Mouse (Mus musculus) C2C12 (cell line): ENCODE data around the gene 1110017D15Rik. TPM values are rescaled to one million over a fixed set of nuclear protein-coding genes. Genes with fewer than 3 reads are reported as not detected.

Experiments
- H3K27me3 ChIP-seq: one replicate; pipeline ENCODE4 v1.6.1; 2011; ENCODE audit not compliant: control insufficient read depth, insufficient read depth, insufficient read length
- H3K36me3 ChIP-seq: one replicate; pipeline ENCODE4 v1.6.1; 2011; ENCODE audit not compliant: control insufficient read depth, insufficient read depth
- H3K4me3 ChIP-seq: one replicate; pipeline ENCODE4 v1.5.1; 2011; ENCODE audit warnings: mild to moderate bottlenecking, control low read depth; ENCODE audit not compliant: poor library complexity, insufficient read depth, severe bottlenecking
- H3K79me2 ChIP-seq: one replicate; pipeline ENCODE4 v1.6.1; 2011; ENCODE audit not compliant: control insufficient read depth, insufficient read depth
- H3K79me3 ChIP-seq: one replicate; pipeline ENCODE4 v1.6.1; 2011; ENCODE audit warnings: low read depth, control low read depth
- H3ac ChIP-seq: one replicate; pipeline ENCODE3; 2011; ENCODE audit warnings: low read depth; ENCODE audit not compliant: control insufficient read depth, insufficient read length
- CEBPB ChIP-seq: IDR thresholded peaks from one replicate; pipeline ENCODE4 v1.6.1; 2011; ENCODE audit warnings: low read depth, mild to moderate bottlenecking, control low read depth, moderate library complexity
- CTCF ChIP-seq: IDR thresholded peaks from one replicate; pipeline ENCODE4 v1.5.1; 2011; ENCODE audit not compliant: control insufficient read depth, insufficient read depth, insufficient read length
- FOSL1 ChIP-seq: IDR thresholded peaks from one replicate; pipeline ENCODE4 v1.8.0; 2011; ENCODE audit warnings: mild to moderate bottlenecking, low read length; ENCODE audit not compliant: poor library complexity, insufficient read depth, severe bottlenecking
- MAX ChIP-seq: IDR thresholded peaks from one replicate; pipeline ENCODE4 v1.6.1; 2011; ENCODE audit warnings: mild to moderate bottlenecking, control low read depth
- MYOD1 ChIP-seq: IDR thresholded peaks from one replicate; pipeline ENCODE4 v1.6.1; 2011; ENCODE audit warnings: low read depth; ENCODE audit not compliant: control insufficient read depth, insufficient read length
- MYOG ChIP-seq: IDR thresholded peaks from one replicate; pipeline ENCODE4 v1.6.1; 2011; ENCODE audit not compliant: control insufficient read depth, insufficient read length; ENCODE audit errors: extremely low read depth
- USF1 ChIP-seq: IDR thresholded peaks from one replicate; pipeline ENCODE4 v1.6.1; 2011; ENCODE audit warnings: low read depth, mild to moderate bottlenecking, control low read depth, moderate library complexity
- polyA plus RNA-seq: library from polyadenylated mRNA; unstranded; fragments of >200 nt; fragmentation: generic; extraction: Trizol; gene quantifications from one replicate; pipeline ENCODE4 v1.2.1, GENCODE M21; 2012; ENCODE audit warnings: missing spikeins

The 1110017D15Rik gene
- polyA plus RNA-seq, 1 experiment: 0.14 TPM

DNA sequence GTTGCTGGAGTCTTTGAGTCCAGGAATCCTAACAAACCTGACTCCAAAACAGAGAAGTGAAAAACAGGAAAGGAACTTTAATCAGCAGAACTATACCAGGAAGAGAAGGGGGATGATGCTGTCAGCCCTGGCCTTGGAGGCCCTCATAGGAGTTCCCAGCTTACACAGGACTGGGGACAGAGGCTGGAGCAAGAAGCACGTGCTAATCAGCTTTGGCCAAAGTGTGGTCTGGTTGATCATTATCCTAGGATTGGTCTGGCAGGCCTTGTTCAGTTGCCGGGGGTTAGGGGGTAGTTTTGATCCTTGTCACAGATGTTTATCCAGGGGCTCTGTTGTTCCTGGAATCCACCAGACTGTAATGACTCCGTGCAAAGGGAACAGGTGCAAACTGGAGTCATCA, 22.8 kb downstream of the 1110017D15Rik start:
- Histone ChIP-seq H3ac (no peak overlapping the region), H3K27me3 (no peaks in the 10 kb centered on the region), H3K36me3 (no peaks in the 10 kb centered on the region), H3K4me3 (no peak overlapping the region), H3K79me2 (no peaks in the 10 kb centered on the region), H3K79me3 (no peaks in the 10 kb centered on the region)
- TF ChIP-seq CTCF (no peak), FOSL1 (no peak), USF1 (no peak), MYOD1 (no peak), MAX (no peak), CEBPB (no peak), MYOG (no peak)

DNA sequence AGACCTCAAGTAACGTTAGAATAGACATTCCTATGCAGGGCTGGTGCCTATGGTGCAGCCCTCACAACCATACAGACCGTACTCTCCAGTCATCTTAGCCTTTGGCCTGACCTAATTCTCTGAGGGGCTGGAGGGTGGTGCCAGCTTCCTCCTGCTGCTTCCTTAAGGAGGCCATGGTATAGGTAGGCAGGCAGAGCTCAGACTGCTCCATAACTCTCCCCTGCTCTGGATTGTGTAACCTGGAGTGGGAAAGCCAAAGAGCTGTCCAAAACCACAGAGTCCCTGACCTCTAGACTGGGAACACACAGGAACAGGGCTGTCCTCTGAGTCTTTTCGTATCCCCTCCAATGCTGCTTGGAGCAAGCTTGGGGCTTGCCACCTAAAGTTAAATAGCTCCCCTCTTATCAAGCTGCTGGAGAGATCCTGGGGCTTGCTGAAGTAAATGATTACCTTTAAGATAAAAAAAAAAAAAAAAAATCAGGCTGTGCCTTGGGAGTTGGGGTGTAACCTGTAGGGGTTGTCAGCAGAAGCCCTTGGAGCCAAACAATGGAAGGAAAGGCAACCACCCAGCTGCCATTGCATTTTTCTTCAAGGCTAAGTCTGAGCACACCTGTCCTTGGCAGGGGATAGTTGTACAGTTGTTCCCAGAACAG, 23.5 kb downstream of the 1110017D15Rik start:
- Histone ChIP-seq H3K27me3 (peaks cover 3% of the 10 kb centered on the region), H3K4me3 (no peak overlapping the region), H3K79me2 (no peaks in the 10 kb centered on the region)

DNA sequence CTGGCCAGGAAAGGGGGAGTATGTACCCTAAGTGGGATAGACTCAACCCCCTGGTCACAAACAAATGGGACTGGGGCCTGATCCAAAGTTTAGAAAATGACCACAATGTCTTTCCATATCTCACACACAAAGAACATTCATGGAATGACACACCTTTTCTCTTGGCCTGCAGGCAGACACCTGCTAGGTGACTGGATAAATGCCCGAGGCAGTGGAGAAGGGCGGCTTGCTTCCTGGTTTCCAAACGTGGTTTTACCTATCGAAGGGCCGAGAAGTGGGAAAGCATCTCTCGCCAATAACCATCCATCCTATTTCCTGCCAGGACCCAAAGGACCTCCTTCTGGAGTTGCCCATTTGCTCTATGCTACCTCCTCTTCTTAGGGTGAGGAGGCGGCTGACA, 24.2 kb downstream of the 1110017D15Rik start:
- H3K36me3 ChIP-seq: no peaks in the 10 kb centered on the region
- no peak overlapping the region for H3ac ChIP-seq
- no peaks in the 10 kb centered on the region for H3K79me3 ChIP-seq
- TF ChIP-seq FOSL1 (no peak), MYOD1 (no peak), MYOG (no peak), CEBPB (no peak), CTCF (no peak), USF1 (no peak), MAX (no peak)
- no peaks in the 10 kb centered on the region for H3K79me2 ChIP-seq
- H3K4me3 ChIP-seq: no peak overlapping the region
- H3K27me3 ChIP-seq: peaks cover 3% of the 10 kb centered on the region

More for the DNA sequence above, 23.5 kb downstream of the 1110017D15Rik start:
- Histone ChIP-seq H3K79me3 (no peaks in the 10 kb centered on the region), H3K36me3 (no peaks in the 10 kb centered on the region), H3ac (no peak overlapping the region)
- TF ChIP-seq MYOD1 (no peak), MAX (no peak), CTCF (no peak), CEBPB (no peak), FOSL1 (no peak), USF1 (no peak), MYOG (no peak)

DNA sequence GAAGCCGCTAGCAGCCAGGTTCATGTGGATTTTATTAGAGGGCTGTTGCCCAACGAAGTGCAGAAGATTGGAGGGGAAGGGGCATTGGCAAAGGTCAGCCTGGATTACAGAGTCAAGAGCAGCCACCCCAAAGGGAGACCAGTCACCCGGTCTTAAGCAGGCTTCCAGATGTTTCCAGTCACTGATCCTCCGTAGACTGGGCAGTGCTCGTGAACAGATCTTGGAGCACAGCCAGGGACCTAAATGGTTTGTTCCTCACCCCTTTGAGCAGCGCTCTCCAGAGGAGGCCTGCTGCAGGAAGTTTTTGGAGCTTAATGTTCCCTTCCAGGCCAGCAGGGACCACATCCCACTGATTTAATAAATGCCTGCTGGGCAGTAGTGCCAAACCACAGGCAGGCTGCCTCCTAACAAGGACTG, 35.5 kb downstream of the 1110017D15Rik start:
- TF ChIP-seq CTCF (no peak), USF1 (no peak), MAX (no peak), CEBPB (no peak), FOSL1 (no peak), MYOD1 (no peak), MYOG (no peak)
- Histone ChIP-seq H3K4me3 (no peak overlapping the region), H3K79me2 (no peaks in the 10 kb centered on the region), H3K36me3 (peaks cover 21% of the 10 kb centered on the region), H3K79me3 (no peaks in the 10 kb centered on the region), H3K27me3 (no peaks in the 10 kb centered on the region), H3ac (no peak overlapping the region)

DNA sequence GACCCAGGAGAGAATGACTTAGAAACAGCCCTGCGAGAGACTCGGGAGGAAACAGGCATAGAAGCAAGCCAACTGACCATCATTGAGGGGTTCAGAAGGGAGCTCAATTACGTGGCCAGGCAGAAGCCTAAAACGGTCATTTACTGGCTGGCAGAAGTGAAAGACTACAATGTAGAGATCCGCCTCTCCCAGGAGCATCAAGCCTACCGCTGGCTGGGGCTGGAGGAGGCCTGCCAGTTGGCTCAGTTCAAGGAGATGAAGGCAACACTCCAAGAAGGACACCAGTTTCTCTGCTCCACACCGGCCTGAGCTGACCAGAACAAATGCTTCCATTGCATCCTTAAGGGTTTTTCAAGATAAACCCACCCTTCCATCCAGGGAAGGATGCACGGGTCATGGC, 36.9 kb downstream of the 1110017D15Rik start:
- Histone ChIP-seq H3K79me2 (no peaks in the 10 kb centered on the region), H3ac (no peak overlapping the region), H3K4me3 (no peak overlapping the region), H3K27me3 (no peaks in the 10 kb centered on the region), H3K36me3 (peaks cover 21% of the 10 kb centered on the region), H3K79me3 (no peaks in the 10 kb centered on the region)
- TF ChIP-seq MYOG: no peak
- no peak for TF ChIP-seq MYOD1
- no peak for TF ChIP-seq CTCF
- no peak for TF ChIP-seq MAX
- no peak for TF ChIP-seq CEBPB
- no peak for TF ChIP-seq USF1
- TF ChIP-seq FOSL1: no peak

DNA sequence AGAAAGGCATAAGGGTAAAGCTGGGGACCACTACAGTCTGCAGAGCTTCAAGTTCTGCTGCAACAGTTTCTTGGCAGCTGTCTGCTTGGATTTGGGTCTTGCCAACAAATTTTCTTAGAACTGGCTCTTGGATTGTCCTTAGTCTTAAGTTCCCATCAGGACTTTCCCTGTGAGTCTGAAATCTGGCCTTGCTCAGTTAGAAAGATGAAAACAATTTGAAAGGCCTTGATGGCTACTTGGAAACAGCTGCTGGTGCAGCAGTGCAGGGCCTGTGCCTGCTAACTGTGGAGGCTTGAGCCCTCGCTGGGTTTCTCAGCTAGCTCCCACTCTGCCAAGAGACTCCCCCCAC, 37.7 kb downstream of the 1110017D15Rik start:
- H3K79me2 ChIP-seq: no peaks in the 10 kb centered on the region
- peaks cover 21% of the 10 kb centered on the region for H3K36me3 ChIP-seq
- H3K27me3 ChIP-seq: no peaks in the 10 kb centered on the region
- H3K79me3 ChIP-seq: no peaks in the 10 kb centered on the region
- H3K4me3 ChIP-seq: no peak overlapping the region
- TF ChIP-seq CTCF (no peak), MAX (no peak), CEBPB (no peak), USF1 (no peak), MYOD1 (no peak), FOSL1 (no peak), MYOG (no peak)
- H3ac ChIP-seq: no peak overlapping the region
